Mouse (Mus musculus) myocyte (in vitro differentiated cells): Measurements from ENCODE around the gene C5ar2. TPM values are rescaled to one million over a fixed set of nuclear protein-coding genes. Genes with fewer than 3 reads are reported as not detected.
A peak's percentile ranks its signal among the peaks of the same experiment; 100 is the strongest.

Experiments used
- H3K27me3 ChIP-seq: one replicate; pipeline ENCODE4 v1.6.1; 2011; ENCODE audit not compliant: control insufficient read depth, insufficient read depth, insufficient read length
- H3K36me3 ChIP-seq: one replicate; pipeline ENCODE4 v1.6.1; 2011; ENCODE audit not compliant: control insufficient read depth, insufficient read depth
- H3K4me2 ChIP-seq: one replicate; pipeline ENCODE4 v1.6.1; 2011; ENCODE audit warnings: low read depth, control low read depth
- H3K4me3 ChIP-seq: one replicate; pipeline ENCODE4 v1.5.1; 2011; ENCODE audit warnings: mild to moderate bottlenecking, control low read depth, moderate library complexity
- H3K79me2 ChIP-seq: one replicate; pipeline ENCODE4 v1.6.1; 2011; ENCODE audit not compliant: control insufficient read depth, insufficient read depth
- H3ac ChIP-seq: one replicate; pipeline ENCODE4 v1.6.1; 2011; ENCODE audit not compliant: control insufficient read depth, insufficient read length
- CEBPB ChIP-seq: IDR thresholded peaks from 2 replicates; pipeline ENCODE4 v1.6.1; 2011; ENCODE audit warnings: mild to moderate bottlenecking, moderate library complexity; ENCODE audit not compliant: poor library complexity, insufficient read depth, severe bottlenecking
- E2F4 ChIP-seq: IDR thresholded peaks from one replicate; pipeline ENCODE4 v1.6.1; 2011; ENCODE audit warnings: mild to moderate bottlenecking, control low read depth, moderate library complexity; ENCODE audit not compliant: insufficient read depth
- MAX ChIP-seq: IDR thresholded peaks from one replicate; pipeline ENCODE4 v1.6.1; 2011; ENCODE audit warnings: low read depth, mild to moderate bottlenecking, control low read depth
- MYOD1 ChIP-seq, 3 experiments: IDR thresholded peaks; one replicate each; pipeline ENCODE4 v1.6.1; 2011; ENCODE audit warnings: control low read depth in 2 of 3, low read depth in 2 of 3, mild to moderate bottlenecking in 2 of 3, moderate library complexity in 1 of 3; ENCODE audit not compliant: insufficient read length in 2 of 3, control insufficient read depth in 1 of 3
- MYOG ChIP-seq, 3 experiments: IDR thresholded peaks; one replicate each; pipeline ENCODE4 v1.6.1; 2011; ENCODE audit warnings: control low read depth in 2 of 3, low read depth in 2 of 3, mild to moderate bottlenecking in 2 of 3; ENCODE audit not compliant: insufficient read length in 2 of 3, control insufficient read depth in 1 of 3, insufficient read depth in 1 of 3
- POLR2A ChIP-seq: IDR thresholded peaks from one replicate; pipeline ENCODE4 v1.6.1; 2011; ENCODE audit warnings: low read depth, mild to moderate bottlenecking, control low read depth, moderate library complexity; ENCODE audit not compliant: insufficient read length
- POLR2AphosphoS2 ChIP-seq: IDR thresholded peaks from one replicate; pipeline ENCODE4 v1.6.1; 2011; ENCODE audit warnings: low read depth, control low read depth; ENCODE audit not compliant: insufficient read length
- REST ChIP-seq: IDR thresholded peaks from one replicate; pipeline ENCODE4 v1.6.1; 2011; ENCODE audit warnings: mild to moderate bottlenecking, control low read depth, moderate library complexity; ENCODE audit not compliant: insufficient read depth, insufficient read length
- SRF ChIP-seq: IDR thresholded peaks from one replicate; pipeline ENCODE4 v1.6.1; 2011; ENCODE audit warnings: low read depth; ENCODE audit not compliant: control insufficient read depth, insufficient read length
- TCF12 ChIP-seq: IDR thresholded peaks from one replicate; pipeline ENCODE4 v1.6.1; 2011; ENCODE audit warnings: mild to moderate bottlenecking, control low read depth; ENCODE audit not compliant: poor library complexity, insufficient read depth, severe bottlenecking
- TCF3 ChIP-seq: IDR thresholded peaks from one replicate; pipeline ENCODE4 v1.6.1; 2011; ENCODE audit warnings: low read depth, control low read depth; ENCODE audit not compliant: insufficient read length
- USF1 ChIP-seq: IDR thresholded peaks from one replicate; pipeline ENCODE4 v1.6.1; 2011; ENCODE audit warnings: low read depth, mild to moderate bottlenecking, control low read depth, moderate library complexity
- polyA plus RNA-seq: library from polyadenylated mRNA; unstranded; fragments of >200 nt; fragmentation: generic; extraction: Trizol; gene quantifications from one replicate; pipeline ENCODE4 v1.2.1, GENCODE M21; 2012; ENCODE audit warnings: missing spikeins

C5ar2 gene
- polyA plus RNA-seq, 1 experiment, result not detected

GRCm38 (mm10) chr7:16285450-16286025 lies 41.6 kb upstream of the C5ar2 start:
- peaks cover 13% of the 10 kb centered on the region for H3K79me2 ChIP-seq
- TF ChIP-seq SRF (no peak), REST (no peak), E2F4 (no peak), TCF12 (no peak), TCF3 (no peak), MYOD1 (IDR thresholded peaks at IDR 0.05; ENCODE audit: control insufficient read depth in 1 of 3, insufficient read length in 2 of 3, low read depth in 2 of 3) (no peak), POLR2A (no peak), MYOG (IDR thresholded peaks at IDR 0.05; ENCODE audit: control insufficient read depth in 1 of 3, insufficient read depth in 1 of 3, insufficient read length in 2 of 3, low read depth in 2 of 3) (no peak), MAX (no peak), CEBPB (no peak), USF1 (no peak), POLR2AphosphoS2 (no peak)
- H3K4me3 ChIP-seq, result peak overlapping the region; percentile 36

GRCm38 (mm10) chr7:16284904-16285303 lies 41.0 kb upstream of the C5ar2 start:
- peaks cover 12% of the 10 kb centered on the region for H3K36me3 ChIP-seq
- H3K27me3 ChIP-seq, result no peaks in the 10 kb centered on the region
- peaks cover 13% of the 10 kb centered on the region for H3K79me2 ChIP-seq
- TF ChIP-seq POLR2AphosphoS2 (no peak), USF1 (no peak), REST (no peak), TCF3 (no peak), POLR2A (no peak), CEBPB (no peak), MAX (no peak), SRF (no peak), TCF12 (no peak), MYOD1 (IDR thresholded peaks at IDR 0.05; ENCODE audit: control insufficient read depth in 1 of 3, insufficient read length in 2 of 3, low read depth in 2 of 3) (no peak), MYOG (IDR thresholded peaks at IDR 0.05; ENCODE audit: control insufficient read depth in 1 of 3, insufficient read depth in 1 of 3, insufficient read length in 2 of 3, low read depth in 2 of 3) (no peak), E2F4 (no peak)
- H3ac ChIP-seq, result no peak overlapping the region
- peak overlapping the region; percentile 36 for H3K4me3 ChIP-seq
- peak overlapping the region; percentile 80 for H3K4me2 ChIP-seq

More at GRCm38 (mm10) chr7:16285450-16286025, 41.6 kb upstream of the C5ar2 start:
- Histone ChIP-seq H3K36me3 (peaks cover 12% of the 10 kb centered on the region), H3K4me2 (peak overlapping the region; percentile 80), H3ac (no peak overlapping the region), H3K27me3 (no peaks in the 10 kb centered on the region)

- no peak overlapping the region for H3K4me3 ChIP-seq
- H3K27me3 ChIP-seq, result no peaks in the 10 kb centered on the region
- peaks cover 13% of the 10 kb centered on the region for H3K79me2 ChIP-seq
- no peak overlapping the region for H3ac ChIP-seq
- H3K36me3 ChIP-seq, result peaks cover 14% of the 10 kb centered on the region
- H3K4me2 ChIP-seq, result no peak overlapping the region
- TF ChIP-seq E2F4 (no peak), TCF3 (no peak), TCF12 (no peak), USF1 (no peak), MYOG (IDR thresholded peaks at IDR 0.05; ENCODE audit: control insufficient read depth in 1 of 3, insufficient read depth in 1 of 3, insufficient read length in 2 of 3, low read depth in 2 of 3) (no peak), REST (no peak), POLR2A (no peak), SRF (no peak), CEBPB (no peak), MYOD1 (IDR thresholded peaks at IDR 0.05; ENCODE audit: control insufficient read depth in 1 of 3, insufficient read length in 2 of 3, low read depth in 2 of 3) (no peak), MAX (no peak)
Observed at GRCm38 (mm10) chr7:16284001-16284400, 40.0 kb upstream of the C5ar2 start.

- TF ChIP-seq TCF12 (no peak), SRF (no peak), USF1 (no peak), POLR2AphosphoS2 (no peak), POLR2A (no peak), CEBPB (no peak), TCF3 (no peak), MYOD1 (IDR thresholded peaks at IDR 0.05; ENCODE audit: control insufficient read depth in 1 of 3, insufficient read length in 2 of 3, low read depth in 2 of 3) (no peak), REST (no peak), E2F4 (no peak), MAX (no peak), MYOG (IDR thresholded peaks at IDR 0.05; ENCODE audit: control insufficient read depth in 1 of 3, insufficient read depth in 1 of 3, insufficient read length in 2 of 3, low read depth in 2 of 3) (no peak)
- H3K27me3 ChIP-seq, result no peaks in the 10 kb centered on the region
- H3K36me3 ChIP-seq, result peaks cover 14% of the 10 kb centered on the region
- no peak overlapping the region for H3ac ChIP-seq
- no peak overlapping the region for H3K4me3 ChIP-seq
- H3K79me2 ChIP-seq, result peaks cover 13% of the 10 kb centered on the region
- H3K4me2 ChIP-seq, result no peak overlapping the region
Observed at GRCm38 (mm10) chr7:16282334-16282733, 38.4 kb upstream of the C5ar2 start.
